Mouse (Mus musculus): ENCODE results near the gene Hinfp.

- TF ChIP-seq POLR2AphosphoS5 (IDR thresholded peaks at IDR 0.05; ENCODE audit: insufficient replicate concordance, low read depth, low read length) = no peak
- no peak for TF ChIP-seq CTCF (IDR thresholded peaks at IDR 0.05; ENCODE audit: low read depth, low read length)
- no peak for TF ChIP-seq GATA1 (IDR thresholded peaks at IDR 0.05; ENCODE audit: borderline replicate concordance, low read length)
- TF ChIP-seq GATA2 (IDR thresholded peaks at IDR 0.05; ENCODE audit: borderline replicate concordance, low read depth, low read length) = no peak
- TF ChIP-seq TAL1 (conservative IDR thresholded peaks at IDR 0.05; ENCODE audit: low read depth, low read length) = no peak
These were observed 56.0 kb downstream of the Hinfp start for GRCm38 (mm10) chr9:44249181-44250146.

All from G1E (cell line).